Mouse (Mus musculus) cerebellum, adult (tissue): ENCODE data around the gene Il1r1.

Source experiments
- ATAC-seq: cut with Nextera tagmentation; 2 replicates; pipeline ENCODE4 v1.9.2; 2017; ENCODE audit warnings: mild to moderate bottlenecking, moderate library complexity, mixed read lengths; ENCODE audit not compliant: insufficient number of reproducible peaks, low FRiP score, low TSS enrichment

Il1r1 gene

GRCm38 (mm10) chr1:40355904-40356521, 131.1 kb downstream of the Il1r1 start:
- no peak for ATAC-seq

DNA sequence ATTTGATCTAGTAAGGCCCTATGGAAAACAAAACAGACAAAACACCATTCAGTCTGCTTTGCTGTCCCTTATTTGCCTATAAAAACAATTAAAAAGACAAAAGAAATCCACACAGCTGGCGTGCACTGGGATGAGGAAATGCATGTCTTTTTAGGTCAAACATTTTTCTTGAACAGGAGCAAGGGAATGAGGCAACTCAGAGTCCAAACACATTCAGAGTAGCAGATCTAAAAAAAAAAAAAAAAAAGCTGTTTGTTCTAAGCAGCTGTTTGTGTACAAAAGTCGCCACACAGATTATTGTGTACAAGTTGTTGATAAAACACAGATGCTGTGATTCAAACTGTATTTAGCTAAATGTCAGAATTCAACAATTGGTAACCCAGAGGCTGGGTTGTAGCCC, 133.0 kb downstream of the Il1r1 start:
- ATAC-seq = no peak

GRCm38 (mm10) chr1:40358351-40358750, 133.5 kb downstream of the Il1r1 start:
- ATAC-seq = no peak

DNA sequence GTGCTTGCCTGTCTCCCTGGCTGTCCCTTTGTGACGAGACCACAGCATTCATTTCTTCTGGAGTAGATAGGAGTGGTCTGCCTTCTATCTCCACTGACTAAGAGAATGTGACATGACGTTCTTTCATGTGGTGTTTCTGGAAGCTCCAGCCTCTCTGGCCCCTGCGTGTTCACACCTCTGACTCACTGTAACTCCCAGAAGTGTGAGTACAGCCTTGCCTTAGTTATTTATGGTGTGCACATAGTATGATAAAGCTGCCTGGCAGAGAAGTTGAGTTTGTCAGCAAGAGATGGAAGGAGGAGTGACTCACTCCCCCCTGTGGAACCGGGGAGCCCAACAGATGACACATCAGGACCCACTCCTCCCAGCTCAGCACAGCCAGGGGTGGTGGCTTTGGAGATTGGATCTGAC, 133.9 kb downstream of the Il1r1 start:
- ATAC-seq = no peak

DNA sequence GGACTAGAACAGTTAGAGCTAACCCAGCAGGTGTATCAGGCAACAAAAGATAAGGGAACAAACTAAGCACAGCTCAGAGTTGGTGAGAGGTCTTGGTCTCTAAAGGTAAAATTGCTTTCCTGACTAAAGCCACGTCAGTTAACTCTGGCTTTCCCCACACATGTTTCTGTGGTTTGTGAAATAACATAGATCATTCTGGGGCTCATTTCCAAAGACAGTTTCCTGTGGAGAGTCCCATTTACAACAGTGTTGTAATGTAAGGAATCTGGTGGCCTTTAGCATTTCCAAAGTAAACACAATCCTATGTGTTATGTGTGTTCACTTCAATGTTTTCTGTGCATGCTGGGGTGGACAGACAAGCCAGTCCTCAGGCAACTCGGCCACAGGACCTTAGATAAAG, 134.9 kb downstream of the Il1r1 start:
- ATAC-seq = no peak

DNA sequence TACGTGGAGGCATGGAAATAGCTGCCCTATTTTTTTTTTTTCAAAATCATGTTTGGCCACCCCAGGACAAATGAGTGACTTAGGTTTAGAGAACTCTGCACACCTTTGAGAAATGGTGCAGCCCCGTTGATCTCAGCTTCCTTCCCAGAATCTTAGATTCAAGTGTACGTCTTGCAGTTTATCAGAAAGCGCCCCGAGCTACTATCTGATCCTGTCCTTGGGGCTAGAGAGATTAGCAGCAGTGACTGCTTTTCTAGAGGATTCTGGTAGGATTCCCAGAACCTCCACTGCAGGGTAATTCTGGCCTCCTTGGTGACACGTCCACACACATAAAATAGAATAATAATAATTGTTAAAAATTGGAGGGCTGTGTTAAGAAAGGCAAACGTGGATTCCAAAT, 136.1 kb downstream of the Il1r1 start:
- ATAC-seq = no peak

DNA sequence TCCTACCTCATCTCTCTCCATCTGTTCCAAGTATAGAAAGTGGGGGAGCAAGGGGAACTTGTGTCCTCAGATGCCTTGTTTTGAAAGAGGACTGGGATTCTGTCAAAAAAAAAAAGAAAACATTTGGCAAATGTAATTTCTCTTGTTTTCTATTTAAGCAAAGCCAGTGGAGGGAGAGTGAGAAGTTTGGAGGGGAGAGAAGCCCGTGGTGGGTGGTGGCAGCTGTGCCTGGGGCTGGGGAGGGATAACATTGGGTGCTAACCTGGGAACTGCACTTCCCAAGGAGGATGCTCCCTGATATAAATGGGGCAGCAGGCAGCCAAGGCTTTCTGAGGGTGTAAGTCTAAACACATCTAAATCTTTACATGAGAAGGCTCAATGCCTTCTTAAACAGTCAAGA, 136.7 kb downstream of the Il1r1 start:
- ATAC-seq = no peak

GRCm38 (mm10) chr1:40362784-40363183, 137.9 kb downstream of the Il1r1 start:
- ATAC-seq = no peak
